Mouse (Mus musculus): ENCODE measurements around the gene Cd99l2.

DNA sequence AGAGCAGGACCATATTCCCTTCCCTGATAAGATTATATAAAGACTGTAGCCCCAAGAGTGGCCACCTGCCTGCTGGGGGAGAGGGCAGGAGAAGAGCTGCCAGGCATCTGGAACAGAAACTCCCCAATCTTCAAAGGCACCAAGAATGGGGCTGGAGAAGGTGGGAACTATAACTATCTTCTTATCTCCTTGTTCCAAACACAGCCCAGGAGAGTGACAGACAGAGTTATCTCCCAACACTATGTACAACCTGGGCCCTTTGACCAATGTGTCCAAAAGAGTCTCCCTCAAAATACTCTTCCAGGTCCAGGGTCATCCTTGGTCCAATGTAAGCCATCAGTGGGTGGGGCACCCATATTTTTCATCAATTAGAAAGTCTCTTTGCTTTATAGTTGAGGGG lies 65.2 kb downstream of the Cd99l2 start:
- TF ChIP-seq POLR2A (IDR thresholded peaks at IDR 0.05; ENCODE audit: insufficient read depth, low read length) (no peak), CTCF (IDR thresholded peaks at IDR 0.05; ENCODE audit: low read depth, low read length) (no peak), EP300 (IDR thresholded peaks at IDR 0.05; ENCODE audit: insufficient read depth, low read depth, low read length) (no peak)
